Mouse (Mus musculus): ENCODE data around the gene Dstn. TPM values are rescaled to one million over a fixed set of nuclear protein-coding genes. Genes with fewer than 3 reads are reported as not detected.
A peak's percentile ranks its signal among the peaks of the same experiment; 100 is the strongest.

The Dstn gene
- polyA plus RNA-seq, 1 experiment from 2014 or later: 473 TPM

GRCm38 (mm10) chr2:143916229-143916628, 1.1 kb downstream of the Dstn start:
- no peak for TF ChIP-seq CTCF (IDR thresholded peaks at IDR 0.05; ENCODE audit: low read depth)
- DNase-seq: peak; percentile 51
- peak overlapping the region; percentile 82 for H3K4me3 ChIP-seq (ENCODE audit: low read depth, low read length)
- H3K9me3 ChIP-seq (ENCODE audit: low read depth, low read length): no peaks in the 10 kb centered on the region
- peak overlapping the region; percentile 64 for H3K4me2 ChIP-seq
- H3K27me3 ChIP-seq (ENCODE audit: insufficient read depth, low read length): no peaks in the 10 kb centered on the region
- peak overlapping the region; percentile 91 for H3K9ac ChIP-seq
- peak overlapping the region; percentile 99 for H3K27ac ChIP-seq (ENCODE audit: low read depth)
- no peaks in the 10 kb centered on the region for H3K36me3 ChIP-seq (ENCODE audit: insufficient read depth)
- 6% methylated on average over 5 of the region's 5 CpGs for WGBS
- no peak for ATAC-seq (ENCODE audit: insufficient read depth)
- peaks cover 13% of the 10 kb centered on the region for H3K4me1 ChIP-seq (ENCODE audit: insufficient read depth)

- H3K4me3 ChIP-seq (ENCODE audit: low read depth, low read length): peak overlapping the region; percentile 82; the same call in 1 of the 2 replicates
- H3K9ac ChIP-seq: peak overlapping the region; percentile 91
- no peaks in the 10 kb centered on the region for H3K36me3 ChIP-seq (ENCODE audit: insufficient read depth)
- TF ChIP-seq CTCF (IDR thresholded peaks at IDR 0.05; ENCODE audit: low read depth): no peak
- H3K27me3 ChIP-seq (ENCODE audit: insufficient read depth, low read length): no peaks in the 10 kb centered on the region
- peak overlapping the region; percentile 64 for H3K4me2 ChIP-seq
- H3K9me3 ChIP-seq (ENCODE audit: low read depth, low read length): no peaks in the 10 kb centered on the region
- no peak for ATAC-seq (ENCODE audit: insufficient read depth)
- peaks cover 13% of the 10 kb centered on the region for H3K4me1 ChIP-seq (ENCODE audit: insufficient read depth)
- WGBS: 60% methylated on average over 5 of the region's 5 CpGs
- H3K27ac ChIP-seq (ENCODE audit: low read depth): peak overlapping the region; percentile 48; the same call in 1 of the 2 replicates
- peak; percentile 32 for DNase-seq
Observed at GRCm38 (mm10) chr2:143917622-143918021, 2.5 kb downstream of the Dstn start.

- Histone ChIP-seq H3K9me3 (ENCODE audit: low read depth, low read length) (no peaks in the 10 kb centered on the region), H3K27ac (ENCODE audit: low read depth) (no peak overlapping the region), H3K4me1 (ENCODE audit: insufficient read depth) (peaks cover 13% of the 10 kb centered on the region), H3K27me3 (ENCODE audit: insufficient read depth, low read length) (no peaks in the 10 kb centered on the region), H3K36me3 (ENCODE audit: insufficient read depth) (no peaks in the 10 kb centered on the region), H3K4me2 (0 out of 2 replicates have a peak overlapping the region, but pooled peaks have one; percentile 13), H3K9ac (no peak overlapping the region), H3K4me3 (ENCODE audit: low read depth, low read length) (no peak overlapping the region)
- WGBS: 41% methylated on average over 4 of the region's 4 CpGs
- TF ChIP-seq CTCF (IDR thresholded peaks at IDR 0.05; ENCODE audit: low read depth): no peak
- DNase-seq (no peak), ATAC-seq (ENCODE audit: insufficient read depth) (no peak)
Observed at GRCm38 (mm10) chr2:143918831-143919502, 3.8 kb downstream of the Dstn start.

- Histone ChIP-seq H3K27ac (ENCODE audit: low read depth) (no peak overlapping the region), H3K4me1 (ENCODE audit: insufficient read depth) (no peaks in the 10 kb centered on the region), H3K9ac (no peak overlapping the region), H3K36me3 (ENCODE audit: insufficient read depth) (no peaks in the 10 kb centered on the region), H3K4me3 (ENCODE audit: low read depth, low read length) (no peak overlapping the region), H3K9me3 (ENCODE audit: low read depth, low read length) (no peaks in the 10 kb centered on the region), H3K27me3 (ENCODE audit: insufficient read depth, low read length) (no peaks in the 10 kb centered on the region), H3K4me2 (no peak overlapping the region)
- DNase-seq (no peak), ATAC-seq (ENCODE audit: insufficient read depth) (no peak)
- 36% methylated on average over 7 of the region's 7 CpGs for WGBS
- no peak for TF ChIP-seq CTCF (IDR thresholded peaks at IDR 0.05; ENCODE audit: low read depth)
Observed at GRCm38 (mm10) chr2:143924085-143924484, 9.0 kb downstream of the Dstn start.

- Histone ChIP-seq H3K4me2 (no peak overlapping the region), H3K4me1 (ENCODE audit: insufficient read depth) (no peaks in the 10 kb centered on the region), H3K27ac (ENCODE audit: low read depth) (no peak overlapping the region), H3K9ac (no peak overlapping the region), H3K27me3 (ENCODE audit: insufficient read depth, low read length) (no peaks in the 10 kb centered on the region), H3K36me3 (ENCODE audit: insufficient read depth) (no peaks in the 10 kb centered on the region), H3K9me3 (ENCODE audit: low read depth, low read length) (no peaks in the 10 kb centered on the region), H3K4me3 (ENCODE audit: low read depth, low read length) (no peak overlapping the region)
- WGBS: 86% methylated on average over 6 of the region's 6 CpGs
- DNase-seq: no peak
- no peak for ATAC-seq (ENCODE audit: insufficient read depth)
- TF ChIP-seq CTCF (IDR thresholded peaks at IDR 0.05; ENCODE audit: low read depth): no peak
Observed at GRCm38 (mm10) chr2:143925826-143926225, 10.7 kb downstream of the Dstn start.

- Histone ChIP-seq H3K36me3 (ENCODE audit: insufficient read depth) (no peaks in the 10 kb centered on the region), H3K4me1 (ENCODE audit: insufficient read depth) (no peaks in the 10 kb centered on the region), H3K27ac (ENCODE audit: low read depth) (no peak overlapping the region), H3K4me2 (no peak overlapping the region), H3K4me3 (ENCODE audit: low read depth, low read length) (no peak overlapping the region), H3K9me3 (ENCODE audit: low read depth, low read length) (no peaks in the 10 kb centered on the region), H3K27me3 (ENCODE audit: insufficient read depth, low read length) (no peaks in the 10 kb centered on the region), H3K9ac (no peak overlapping the region)
- DNase-seq (no peak), ATAC-seq (ENCODE audit: insufficient read depth) (no peak)
- TF ChIP-seq CTCF (IDR thresholded peaks at IDR 0.05; ENCODE audit: low read depth): no peak
- 55% methylated on average over 3 of the region's 3 CpGs for WGBS
Observed at GRCm38 (mm10) chr2:143929607-143930311, 14.6 kb downstream of the Dstn start.

GRCm38 (mm10) chr2:143932340-143932873, 17.3 kb downstream of the Dstn start:
- DNase-seq (no peak), ATAC-seq (ENCODE audit: insufficient read depth) (no peak)
- WGBS: 66% methylated on average over 12 of the region's 12 CpGs
- H3K4me2 ChIP-seq: no peak overlapping the region
- H3K4me1 ChIP-seq (ENCODE audit: insufficient read depth): no peaks in the 10 kb centered on the region
- no peaks in the 10 kb centered on the region for H3K36me3 ChIP-seq (ENCODE audit: insufficient read depth)
- TF ChIP-seq CTCF (IDR thresholded peaks at IDR 0.05; ENCODE audit: low read depth): no peak
- H3K9ac ChIP-seq: no peak overlapping the region
- no peak overlapping the region for H3K27ac ChIP-seq (ENCODE audit: low read depth)
- H3K9me3 ChIP-seq (ENCODE audit: low read depth, low read length): no peaks in the 10 kb centered on the region
- no peak overlapping the region for H3K4me3 ChIP-seq (ENCODE audit: low read depth, low read length)
- no peaks in the 10 kb centered on the region for H3K27me3 ChIP-seq (ENCODE audit: insufficient read depth, low read length)

All from lung, embryonic 14.5 days (tissue).